Mouse (Mus musculus): ENCODE results near the gene Pak6. TPM values are rescaled to one million over a fixed set of nuclear protein-coding genes. Genes with fewer than 3 reads are reported as not detected.

The Pak6 gene
- polyA plus RNA-seq, 1 experiment from 2014 or later, result 0.30 TPM

DNA sequence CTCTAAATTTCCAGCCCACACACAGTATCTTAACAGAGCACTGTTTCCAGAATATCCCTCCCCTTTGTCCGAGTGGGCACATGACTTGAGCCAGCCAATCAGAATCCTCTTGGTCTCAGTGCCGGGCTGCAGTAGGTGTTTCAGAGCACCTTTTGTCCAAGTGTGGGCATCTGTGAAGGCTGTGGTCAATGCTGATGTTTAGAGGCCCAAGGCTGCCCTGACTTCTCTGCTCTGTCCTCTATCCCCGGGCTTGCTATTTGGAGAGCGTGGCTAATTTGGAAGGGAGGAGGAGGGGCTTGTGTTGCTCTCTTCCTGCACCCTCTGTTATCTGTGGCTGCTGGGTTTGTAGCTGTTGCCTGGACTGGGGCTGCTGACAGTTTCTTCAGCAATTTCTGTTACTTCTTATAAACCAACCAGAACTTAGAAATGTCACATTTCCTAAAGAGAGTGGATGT, 3.1 kb upstream of the Pak6 start:
- H3K4me2 ChIP-seq (ENCODE audit: low read depth, low read length), result peak overlapping the region; percentile 78
- H3K27me3 ChIP-seq (ENCODE audit: control insufficient read depth, insufficient read depth, low read depth, low read length), result no peaks in the 10 kb centered on the region
- peak; percentile 66 for ATAC-seq (ENCODE audit: low read depth)
- peak overlapping the region; percentile 59 for H3K4me3 ChIP-seq (ENCODE audit: low read depth, low read length)
- H3K27ac ChIP-seq (ENCODE audit: low read length), result peak overlapping the region; percentile 95
- H3K9me3 ChIP-seq (replicated peaks; ENCODE audit: control insufficient read depth, low read length), result no peaks in the 10 kb centered on the region
- H3K36me3 ChIP-seq (ENCODE audit: control insufficient read depth, insufficient read depth), result no peaks in the 10 kb centered on the region
- H3K4me1 ChIP-seq (ENCODE audit: control insufficient read depth, low read depth, low read length), result peaks cover 60% of the 10 kb centered on the region
- peak overlapping the region; percentile 60 for H3K9ac ChIP-seq (ENCODE audit: low read depth, low read length)
- WGBS (ENCODE audit: insufficient replicate concordance), result 1% methylated on average over 4 of the region's 4 CpGs

GRCm38 (mm10) chr2:118661891-118662290, 1.2 kb upstream of the Pak6 start:
- Histone ChIP-seq H3K4me3 (ENCODE audit: low read depth, low read length) (no peak overlapping the region), H3K9me3 (replicated peaks; ENCODE audit: control insufficient read depth, low read length) (no peaks in the 10 kb centered on the region), H3K27me3 (ENCODE audit: control insufficient read depth, insufficient read depth, low read depth, low read length) (no peaks in the 10 kb centered on the region), H3K4me2 (ENCODE audit: low read depth, low read length) (no peak overlapping the region; the same call in 1 of the 2 replicates), H3K36me3 (ENCODE audit: control insufficient read depth, insufficient read depth) (no peaks in the 10 kb centered on the region), H3K4me1 (ENCODE audit: control insufficient read depth, low read depth, low read length) (peaks cover 60% of the 10 kb centered on the region), H3K9ac (ENCODE audit: low read depth, low read length) (no peak overlapping the region), H3K27ac (ENCODE audit: low read length) (peak overlapping the region; percentile 68)
- no peak for ATAC-seq (ENCODE audit: low read depth)
- WGBS (ENCODE audit: insufficient replicate concordance), result 34% methylated on average over 9 of the region's 9 CpGs

GRCm38 (mm10) chr2:118663804-118664766, 982 bp downstream of the Pak6 start:
- no peaks in the 10 kb centered on the region for H3K27me3 ChIP-seq (ENCODE audit: control insufficient read depth, insufficient read depth, low read depth, low read length)
- H3K27ac ChIP-seq (ENCODE audit: low read length), result no peak overlapping the region
- peak overlapping the region; percentile 64 for H3K4me3 ChIP-seq (ENCODE audit: low read depth, low read length)

GRCm38 (mm10) chr2:118664975-118665516, 1.9 kb downstream of the Pak6 start:
- no peaks in the 10 kb centered on the region for H3K27me3 ChIP-seq (ENCODE audit: control insufficient read depth, insufficient read depth, low read depth, low read length)
- ATAC-seq (ENCODE audit: low read depth), result no peak
- no peaks in the 10 kb centered on the region for H3K36me3 ChIP-seq (ENCODE audit: control insufficient read depth, insufficient read depth)
- H3K9me3 ChIP-seq (replicated peaks; ENCODE audit: control insufficient read depth, low read length), result no peaks in the 10 kb centered on the region
- H3K9ac ChIP-seq (ENCODE audit: low read depth, low read length), result no peak overlapping the region
- no peak overlapping the region for H3K4me3 ChIP-seq (ENCODE audit: low read depth, low read length)
- peaks cover 38% of the 10 kb centered on the region for H3K4me1 ChIP-seq (ENCODE audit: control insufficient read depth, low read depth, low read length)
- H3K27ac ChIP-seq (ENCODE audit: low read length), result no peak overlapping the region
- no peak overlapping the region for H3K4me2 ChIP-seq (ENCODE audit: low read depth, low read length)
- 63% methylated on average over 3 of the region's 3 CpGs for WGBS (ENCODE audit: insufficient replicate concordance)

More at GRCm38 (mm10) chr2:118663804-118664766, 982 bp downstream of the Pak6 start:
- peak overlapping the region; percentile 91 for H3K4me2 ChIP-seq (ENCODE audit: low read depth, low read length)
- H3K4me1 ChIP-seq (ENCODE audit: control insufficient read depth, low read depth, low read length), result peaks cover 46% of the 10 kb centered on the region
- 54% methylated on average over 19 of the region's 19 CpGs for WGBS (ENCODE audit: insufficient replicate concordance)
- no peak for ATAC-seq (ENCODE audit: low read depth)
- H3K9me3 ChIP-seq (replicated peaks; ENCODE audit: control insufficient read depth, low read length), result no peaks in the 10 kb centered on the region
- peak overlapping the region; percentile 69 for H3K9ac ChIP-seq (ENCODE audit: low read depth, low read length)
- H3K36me3 ChIP-seq (ENCODE audit: control insufficient read depth, insufficient read depth), result no peaks in the 10 kb centered on the region

GRCm38 (mm10) chr2:118665616-118666015, 2.5 kb downstream of the Pak6 start:
- H3K36me3 ChIP-seq (ENCODE audit: control insufficient read depth, insufficient read depth), result no peaks in the 10 kb centered on the region
- peaks cover 36% of the 10 kb centered on the region for H3K4me1 ChIP-seq (ENCODE audit: control insufficient read depth, low read depth, low read length)
- no peak overlapping the region for H3K4me3 ChIP-seq (ENCODE audit: low read depth, low read length)
- H3K27ac ChIP-seq (ENCODE audit: low read length), result no peak overlapping the region
- H3K9ac ChIP-seq (ENCODE audit: low read depth, low read length), result no peak overlapping the region
- ATAC-seq (ENCODE audit: low read depth), result no peak
- no peaks in the 10 kb centered on the region for H3K27me3 ChIP-seq (ENCODE audit: control insufficient read depth, insufficient read depth, low read depth, low read length)
- 68% methylated on average over 4 of the region's 4 CpGs for WGBS (ENCODE audit: insufficient replicate concordance)
- no peak overlapping the region for H3K4me2 ChIP-seq (ENCODE audit: low read depth, low read length)
- no peaks in the 10 kb centered on the region for H3K9me3 ChIP-seq (replicated peaks; ENCODE audit: control insufficient read depth, low read length)

DNA sequence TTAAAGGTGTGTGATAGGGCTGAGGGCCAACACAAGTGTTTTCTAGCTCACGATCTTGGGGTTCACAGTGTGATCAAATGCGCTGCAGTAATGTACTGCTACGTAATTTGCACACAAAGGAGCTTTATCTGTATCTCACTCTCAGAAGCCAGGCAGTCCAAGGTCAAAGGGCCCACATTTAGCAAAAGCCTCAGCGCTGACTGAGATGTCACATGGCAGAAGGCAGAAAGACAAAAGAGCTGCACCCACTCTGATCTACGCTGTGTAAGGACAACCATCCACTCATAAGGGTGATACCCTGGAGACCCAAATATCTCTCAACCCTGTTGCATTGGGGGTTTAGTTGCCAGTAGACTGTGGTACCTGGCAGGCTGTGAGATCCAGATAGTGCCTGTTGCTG, 4.1 kb downstream of the Pak6 start:
- Histone ChIP-seq H3K36me3 (ENCODE audit: control insufficient read depth, insufficient read depth) (no peaks in the 10 kb centered on the region), H3K4me2 (ENCODE audit: low read depth, low read length) (no peak overlapping the region), H3K9ac (ENCODE audit: low read depth, low read length) (no peak overlapping the region), H3K4me1 (ENCODE audit: control insufficient read depth, low read depth, low read length) (peaks cover 21% of the 10 kb centered on the region), H3K4me3 (ENCODE audit: low read depth, low read length) (no peak overlapping the region), H3K27me3 (ENCODE audit: control insufficient read depth, insufficient read depth, low read depth, low read length) (no peaks in the 10 kb centered on the region; the same call in 1 of the 2 replicates), H3K27ac (ENCODE audit: low read length) (no peak overlapping the region), H3K9me3 (replicated peaks; ENCODE audit: control insufficient read depth, low read length) (no peaks in the 10 kb centered on the region)
- ATAC-seq (ENCODE audit: low read depth), result no peak
- 57% methylated on average over 5 of the region's 5 CpGs for WGBS (ENCODE audit: insufficient replicate concordance)

DNA sequence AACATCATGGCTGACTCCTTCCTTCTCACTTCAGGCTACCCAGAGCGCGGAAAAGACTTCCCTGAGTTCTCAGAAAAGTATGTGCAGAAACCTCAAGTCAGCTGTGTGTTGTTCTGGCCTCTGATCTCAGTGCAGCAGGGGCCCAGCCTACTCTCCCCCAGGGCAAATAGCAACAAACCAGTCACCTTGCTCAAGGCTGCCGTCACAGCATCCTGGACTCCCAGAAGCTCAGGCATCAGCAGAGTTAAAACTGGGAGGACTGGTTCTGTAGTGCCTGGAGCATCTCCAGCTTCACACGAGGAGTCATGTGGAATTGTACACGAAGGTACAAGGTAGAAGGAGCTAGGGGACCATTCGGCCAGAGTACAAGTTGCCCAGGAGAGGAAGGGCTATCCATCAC, 6.1 kb downstream of the Pak6 start:
- Histone ChIP-seq H3K4me2 (ENCODE audit: low read depth, low read length) (no peak overlapping the region), H3K36me3 (ENCODE audit: control insufficient read depth, insufficient read depth) (no peaks in the 10 kb centered on the region), H3K4me1 (ENCODE audit: control insufficient read depth, low read depth, low read length) (peaks cover under 1% of the 10 kb centered on the region), H3K9me3 (replicated peaks; ENCODE audit: control insufficient read depth, low read length) (no peaks in the 10 kb centered on the region), H3K27ac (ENCODE audit: low read length) (no peak overlapping the region), H3K27me3 (ENCODE audit: control insufficient read depth, insufficient read depth, low read depth, low read length) (peaks cover under 1% of the 10 kb centered on the region), H3K9ac (ENCODE audit: low read depth, low read length) (no peak overlapping the region), H3K4me3 (ENCODE audit: low read depth, low read length) (no peak overlapping the region)
- no peak for ATAC-seq (ENCODE audit: low read depth)
- 67% methylated on average over 6 of the region's 6 CpGs for WGBS (ENCODE audit: insufficient replicate concordance)

- Histone ChIP-seq H3K9me3 (replicated peaks; ENCODE audit: control insufficient read depth, low read length) (no peaks in the 10 kb centered on the region), H3K4me3 (ENCODE audit: low read depth, low read length) (no peak overlapping the region), H3K4me1 (ENCODE audit: control insufficient read depth, low read depth, low read length) (no peaks in the 10 kb centered on the region; the same call in 1 of the 2 replicates), H3K27ac (ENCODE audit: low read length) (no peak overlapping the region), H3K36me3 (ENCODE audit: control insufficient read depth, insufficient read depth) (no peaks in the 10 kb centered on the region), H3K27me3 (ENCODE audit: control insufficient read depth, insufficient read depth, low read depth, low read length) (peaks cover 6% of the 10 kb centered on the region), H3K9ac (ENCODE audit: low read depth, low read length) (no peak overlapping the region), H3K4me2 (ENCODE audit: low read depth, low read length) (no peak overlapping the region)
- WGBS (ENCODE audit: insufficient replicate concordance), result 37% methylated on average over 2 of the region's 2 CpGs
- ATAC-seq (ENCODE audit: low read depth), result no peak
Measured at GRCm38 (mm10) chr2:118669785-118670184, 6.7 kb downstream of the Pak6 start.

GRCm38 (mm10) chr2:118671728-118672127, 8.6 kb downstream of the Pak6 start:
- H3K4me3 ChIP-seq (ENCODE audit: low read depth, low read length), result no peak overlapping the region
- H3K36me3 ChIP-seq (ENCODE audit: control insufficient read depth, insufficient read depth), result no peaks in the 10 kb centered on the region
- peaks cover under 1% of the 10 kb centered on the region; the same call in 1 of the 2 replicates for H3K4me1 ChIP-seq (ENCODE audit: control insufficient read depth, low read depth, low read length)
- no peaks in the 10 kb centered on the region for H3K9me3 ChIP-seq (replicated peaks; ENCODE audit: control insufficient read depth, low read length)
- no peak overlapping the region for H3K4me2 ChIP-seq (ENCODE audit: low read depth, low read length)
- ATAC-seq (ENCODE audit: low read depth), result no peak
- WGBS (ENCODE audit: insufficient replicate concordance), result 38% methylated on average over 1 of the region's 1 CpGs
- H3K9ac ChIP-seq (ENCODE audit: low read depth, low read length), result no peak overlapping the region
- no peak overlapping the region for H3K27ac ChIP-seq (ENCODE audit: low read length)
- peaks cover 24% of the 10 kb centered on the region for H3K27me3 ChIP-seq (ENCODE audit: control insufficient read depth, insufficient read depth, low read depth, low read length)

Data from liver, embryonic 16.5 days (tissue).